7 mouse cellular contexts compared by ENCODE assay signal in genomic region chr3:101601003-101601525, GRCm38 (mm10). TPM values are rescaled to one million over a fixed set of nuclear protein-coding genes. Genes with fewer than 3 reads are reported as not detected.
A peak's percentile ranks its signal among the peaks of the same experiment; 100 is the strongest.
DNase-seq lines count a peak whose midpoint lies in the region; ATAC-seq lines count a peak whose summit lies in the region.

No protein-coding gene starts in this region.

- DNase-seq in A20 (ENCODE audit: low read depth, low spot score) (peak; percentile 23), MN1 (ENCODE audit: low spot score) (peak; percentile 28)
- DNase-seq in lung, postnatal 25 days (ENCODE audit: low spot score) = peak; percentile 50
- DNase-seq in right cerebral cortex, postnatal 4 days = no peak
- DNase-seq in cerebellum, postnatal 36 days = no peak
- no peak for DNase-seq in ovary, adult 18-20 months (ENCODE audit: low spot score)

- no peak for ATAC-seq in heart, embryonic 16.5 days (replicated peaks; ENCODE audit: extremely low read depth, insufficient read depth, low FRiP score)

- H3K27ac ChIP-seq in heart, embryonic 16.5 days (ENCODE audit: low read length) = peak overlapping the region; percentile 100

- H3K4me1 ChIP-seq in heart, embryonic 16.5 days (ENCODE audit: control insufficient read depth, insufficient read depth, low read length) = peaks cover 53% of the 10 kb centered on the region

- H3K27me3 ChIP-seq in heart, embryonic 16.5 days (ENCODE audit: control insufficient read depth, insufficient read depth, low read length) = no peaks in the 10 kb centered on the region

- peak overlapping the region; percentile 84 for H3K4me3 ChIP-seq in heart, embryonic 16.5 days (ENCODE audit: low read length)

- no peaks in the 10 kb centered on the region for H3K9me3 ChIP-seq in heart, embryonic 16.5 days (replicated peaks; ENCODE audit: control insufficient read depth, low read length)

- H3K9ac ChIP-seq in heart, embryonic 16.5 days (ENCODE audit: low read length) = peak overlapping the region; percentile 100

- 30% methylated on average over 8 of the region's 8 CpGs for WGBS in heart, embryonic 16.5 days

- H3K4me2 ChIP-seq in heart, embryonic 16.5 days (ENCODE audit: low read depth, low read length) = peak overlapping the region; percentile 88

- no peaks in the 10 kb centered on the region for H3K36me3 ChIP-seq in heart, embryonic 16.5 days (ENCODE audit: control insufficient read depth, insufficient read depth)

RNA-seq across cellular contexts. Expression of gene Atp1a1, which starts 3.4 kb away (rescaled TPM):
- polyA plus RNA-seq in heart, embryonic 16.5 days (2015; fragmentation: Nextera tagmentation; extraction: Ambion mirVana) = 328 and 335 TPM in 2 replicates

Comparison
In these comparisons a context has a peak if more than half of its experiments do, and no peak if none do; other contexts are left out.
1. DNase-seq: peak in A20 (single experiment), MN1 (single experiment) and lung, postnatal 25 days (single experiment); none in right cerebral cortex, postnatal 4 days (single experiment), cerebellum, postnatal 36 days (0 of 2) and ovary, adult 18-20 months (single experiment).